Mouse (Mus musculus) G1E (cell line): Measurements from ENCODE around the gene Mybpc3. TPM values are rescaled to one million over a fixed set of nuclear protein-coding genes. Genes with fewer than 3 reads are reported as not detected.

Source experiments
- ATAC-seq: 2 replicates; pipeline ENCODE4 v1.8.0; 2016; ENCODE audit warnings: mild to moderate bottlenecking; ENCODE audit not compliant: insufficient number of reproducible peaks, poor library complexity, low FRiP score, severe bottlenecking; ENCODE audit errors: extremely low read depth
- DNase-seq: peaks from one replicate; pipeline ENCODE4 v3.0.0; 2012; ENCODE audit warnings: low spot score
- H3K27me3 ChIP-seq: 2 replicates; pipeline ENCODE4 v1.6.1; 2012; ENCODE audit warnings: mild to moderate bottlenecking, low read length, inconsistent platforms; ENCODE audit not compliant: insufficient read depth
- H3K36me3 ChIP-seq: replicated peaks from 2 replicates; pipeline ENCODE3; 2012; ENCODE audit warnings: mild to moderate bottlenecking, inconsistent platforms
- H3K4me1 ChIP-seq: 2 replicates; pipeline ENCODE4 v1.6.1; 2012; ENCODE audit warnings: low read depth, low read length, inconsistent platforms, mixed read lengths; ENCODE audit not compliant: insufficient read depth
- H3K4me3 ChIP-seq: 2 replicates; pipeline ENCODE4 v1.5.1; 2012; ENCODE audit warnings: low read depth, mild to moderate bottlenecking, inconsistent platforms, low read length, moderate library complexity, mixed read lengths
- H3K9me3 ChIP-seq: replicated peaks from 2 replicates; pipeline ENCODE4 v1.6.1; 2012; ENCODE audit warnings: inconsistent platforms
- CTCF ChIP-seq: IDR thresholded peaks from 2 replicates; pipeline ENCODE4 v1.5.1; 2012; ENCODE audit warnings: low read depth, low read length, inconsistent platforms, mixed read lengths
- GATA1 ChIP-seq: IDR thresholded peaks from 2 replicates; pipeline ENCODE4 v1.6.1; 2012; ENCODE audit warnings: borderline replicate concordance, low read length, inconsistent platforms, mixed read lengths
- GATA2 ChIP-seq: IDR thresholded peaks from 2 replicates; pipeline ENCODE4 v1.6.1; 2012; ENCODE audit warnings: low read depth, low read length, inconsistent platforms, borderline replicate concordance
- POLR2AphosphoS5 ChIP-seq: IDR thresholded peaks from 2 replicates; pipeline ENCODE4 v1.6.1; 2012; ENCODE audit warnings: low read depth, low read length, inconsistent platforms; ENCODE audit not compliant: insufficient replicate concordance
- TAL1 ChIP-seq: conservative IDR thresholded peaks from 2 replicates; pipeline ENCODE4 v1.6.1; 2012; ENCODE audit warnings: low read depth, low read length, inconsistent platforms, mixed read lengths
- polyA plus RNA-seq: library from polyadenylated mRNA; stranded (reverse); fragments of >175 nt; gene quantifications from 2 replicates; pipeline ENCODE4 v1.2.3, GENCODE M21; 2012
- total RNA-seq, 2 experiments: library from RNA; stranded (forward) in 1 of 2; stranded (reverse) in 1 of 2; fragments of 200-1000 nt in 1 of 2; fragments of >200 nt in 1 of 2; fragmentation: Nextera tagmentation in 1 of 2; gene quantifications; 2 replicates each; pipeline ENCODE4 v1.2.3; 2014 to 2017

Mybpc3 gene
- total and polyA plus RNA-seq, 3 experiments = not detected

- ATAC-seq (peak; percentile 59), DNase-seq (peak; percentile 77)
- H3K9me3 ChIP-seq = no peaks in the 10 kb centered on the region
- peaks cover 20% of the 10 kb centered on the region for H3K36me3 ChIP-seq
- no peak for TF ChIP-seq GATA1
- no peak for TF ChIP-seq GATA2
- no peak for TF ChIP-seq TAL1
- peak overlapping the region; percentile 85 for H3K4me3 ChIP-seq
- H3K27me3 ChIP-seq = no peaks in the 10 kb centered on the region
- peaks cover 41% of the 10 kb centered on the region for H3K4me1 ChIP-seq
Measured at GRCm38 (mm10) chr2:91182405-91183147, 64.6 kb downstream of the Mybpc3 start.

- no peaks in the 10 kb centered on the region for H3K9me3 ChIP-seq
- peaks cover 15% of the 10 kb centered on the region for H3K36me3 ChIP-seq
- TF ChIP-seq POLR2AphosphoS5 (0 out of 2 replicates have a peak, but pooled peaks have one; percentile 73), TAL1 (no peak), CTCF (no peak)
- DNase-seq (peak; percentile 87), ATAC-seq (peak; percentile 81)
- H3K27me3 ChIP-seq = no peaks in the 10 kb centered on the region
- H3K4me1 ChIP-seq = peaks cover 41% of the 10 kb centered on the region
- H3K4me3 ChIP-seq = peak overlapping the region; percentile 85
Measured at GRCm38 (mm10) chr2:91183148-91183513, 65.2 kb downstream of the Mybpc3 start.

GRCm38 (mm10) chr2:91183711-91184405 is 65.9 kb downstream of the Mybpc3 start, which contains the start of gene Madd:
Madd (minus strand) TSS chr2:91183837.
- Histone ChIP-seq H3K4me3 (peak within 1 kb of the TSS; percentile 85), H3K9me3 (no peaks in the 10 kb centered on the region), H3K36me3 (peaks cover 10% of the 10 kb centered on the region), H3K4me1 (peaks cover 41% of the 10 kb centered on the region), H3K27me3 (peaks cover under 1% of the 10 kb centered on the region; the same call in 1 of the 2 replicates)
- DNase-seq = peak; percentile 81
- TF ChIP-seq POLR2AphosphoS5 (no peak), GATA2 (no peak), TAL1 (no peak), CTCF (no peak), GATA1 (no peak)
- ATAC-seq = peak; percentile 64

Other genes starting within 250 kb of the Mybpc3 start
- gene C1qtnf4, start 232.3 kb upstream of the Mybpc3 start, total RNA-seq (2014; fragmentation: Nextera tagmentation) = not detected in 2 replicates
- 0.16 TPM in 1 of 2 replicates, not detected in the other for gene C1qtnf4, start 232.3 kb upstream of the Mybpc3 start, total RNA-seq (2017)
- not detected in 2 replicates for gene C1qtnf4, start 232.3 kb upstream of the Mybpc3 start, polyA plus RNA-seq
- gene Kbtbd4, start 213.4 kb upstream of the Mybpc3 start, total RNA-seq (2014; fragmentation: Nextera tagmentation) = 18.2 and 21.4 TPM in 2 replicates
- gene Kbtbd4, start 213.4 kb upstream of the Mybpc3 start, total RNA-seq (2017) = 31.8 and 35.5 TPM in 2 replicates
- 4.0 and 6.6 TPM in 2 replicates for gene Kbtbd4, start 213.4 kb upstream of the Mybpc3 start, polyA plus RNA-seq
- gene Ndufs3, start 213.3 kb upstream of the Mybpc3 start, total RNA-seq (2014; fragmentation: Nextera tagmentation) = 106 and 132 TPM in 2 replicates
- gene Ndufs3, start 213.3 kb upstream of the Mybpc3 start, total RNA-seq (2017) = 131 and 165 TPM in 2 replicates
- 86.8 and 94.6 TPM in 2 replicates for gene Ndufs3, start 213.3 kb upstream of the Mybpc3 start, polyA plus RNA-seq
- 67.0 and 73.9 TPM in 2 replicates for gene Celf1, start 177.8 kb upstream of the Mybpc3 start, total RNA-seq (2014; fragmentation: Nextera tagmentation)
- 59.1 and 66.2 TPM in 2 replicates for gene Celf1, start 177.8 kb upstream of the Mybpc3 start, total RNA-seq (2017)
- 93.8 and 97.1 TPM in 2 replicates for gene Celf1, start 177.8 kb upstream of the Mybpc3 start, polyA plus RNA-seq
- gene Rapsn, start 82.5 kb upstream of the Mybpc3 start, total RNA-seq (2014; fragmentation: Nextera tagmentation) = 1.8 TPM in 1 of 2 replicates, not detected in the other
- gene Rapsn, start 82.5 kb upstream of the Mybpc3 start, total RNA-seq (2017) = 3.4 and 4.4 TPM in 2 replicates
- 2.3 and 3.7 TPM in 2 replicates for gene Rapsn, start 82.5 kb upstream of the Mybpc3 start, polyA plus RNA-seq
- gene Psmc3, start 64.1 kb upstream of the Mybpc3 start, total RNA-seq (2014; fragmentation: Nextera tagmentation) = 109 and 141 TPM in 2 replicates
- gene Psmc3, start 64.1 kb upstream of the Mybpc3 start, total RNA-seq (2017) = 280 and 333 TPM in 2 replicates
- 151 and 165 TPM in 2 replicates for gene Psmc3, start 64.1 kb upstream of the Mybpc3 start, polyA plus RNA-seq
- 23.6 and 24.9 TPM in 2 replicates for gene Slc39a13, start 47.7 kb upstream of the Mybpc3 start, total RNA-seq (2014; fragmentation: Nextera tagmentation)
- 8.6 and 12.7 TPM in 2 replicates for gene Slc39a13, start 47.7 kb upstream of the Mybpc3 start, total RNA-seq (2017)
- 12.1 and 13.6 TPM in 2 replicates for gene Slc39a13, start 47.7 kb upstream of the Mybpc3 start, polyA plus RNA-seq
- gene Spi1, start 35.8 kb upstream of the Mybpc3 start, total RNA-seq (2014; fragmentation: Nextera tagmentation) = 79.8 and 99.2 TPM in 2 replicates
- gene Spi1, start 35.8 kb upstream of the Mybpc3 start, total RNA-seq (2017) = 23.5 and 25.4 TPM in 2 replicates
- 135 and 138 TPM in 2 replicates for gene Spi1, start 35.8 kb upstream of the Mybpc3 start, polyA plus RNA-seq
- gene Madd, start 65.7 kb downstream of the Mybpc3 start, total RNA-seq (2014; fragmentation: Nextera tagmentation) = 26.7 and 33.2 TPM in 2 replicates
- gene Madd, start 65.7 kb downstream of the Mybpc3 start, total RNA-seq (2017) = 18.0 and 22.5 TPM in 2 replicates
- gene Madd, start 65.7 kb downstream of the Mybpc3 start, polyA plus RNA-seq = 8.2 and 10.4 TPM in 2 replicates
- gene Nr1h3, start 84.7 kb downstream of the Mybpc3 start, total RNA-seq (2014; fragmentation: Nextera tagmentation) = not detected in 2 replicates
- gene Nr1h3, start 84.7 kb downstream of the Mybpc3 start, total RNA-seq (2017) = 0.38 and 0.52 TPM in 2 replicates
- gene Nr1h3, start 84.7 kb downstream of the Mybpc3 start, polyA plus RNA-seq = 0.18 and 0.27 TPM in 2 replicates
- 19.5 and 21.1 TPM in 2 replicates for gene Acp2, start 84.7 kb downstream of the Mybpc3 start, total RNA-seq (2014; fragmentation: Nextera tagmentation)
- 9.6 and 17.2 TPM in 2 replicates for gene Acp2, start 84.7 kb downstream of the Mybpc3 start, total RNA-seq (2017)
- gene Acp2, start 84.7 kb downstream of the Mybpc3 start, polyA plus RNA-seq = 4.0 and 5.3 TPM in 2 replicates
- gene Ddb2, start 118.8 kb downstream of the Mybpc3 start, total RNA-seq (2014; fragmentation: Nextera tagmentation) = 12.9 and 18.7 TPM in 2 replicates
- 15.2 and 18.5 TPM in 2 replicates for gene Ddb2, start 118.8 kb downstream of the Mybpc3 start, total RNA-seq (2017)
- 1.3 and 1.5 TPM in 2 replicates for gene Ddb2, start 118.8 kb downstream of the Mybpc3 start, polyA plus RNA-seq
- gene Pacsin3, start 137.8 kb downstream of the Mybpc3 start, total RNA-seq (2014; fragmentation: Nextera tagmentation) = not detected in 2 replicates
- 0.33 and 0.35 TPM in 2 replicates for gene Pacsin3, start 137.8 kb downstream of the Mybpc3 start, total RNA-seq (2017)
- gene Pacsin3, start 137.8 kb downstream of the Mybpc3 start, polyA plus RNA-seq = 0.16 and 0.44 TPM in 2 replicates
- 48.5 and 52.4 TPM in 2 replicates for gene Arfgap2, start 146.8 kb downstream of the Mybpc3 start, total RNA-seq (2014; fragmentation: Nextera tagmentation)
- gene Arfgap2, start 146.8 kb downstream of the Mybpc3 start, total RNA-seq (2017) = 53.0 and 54.9 TPM in 2 replicates
- gene Arfgap2, start 146.8 kb downstream of the Mybpc3 start, polyA plus RNA-seq = 42.1 and 44.2 TPM in 2 replicates